Mouse (Mus musculus) G1E (cell line): Measurements from ENCODE around the gene Gm28308. TPM values are rescaled to one million over a fixed set of nuclear protein-coding genes. Genes with fewer than 3 reads are reported as not detected.

Source experiments
- ATAC-seq: 2 replicates; pipeline ENCODE4 v1.8.0; 2016; ENCODE audit warnings: mild to moderate bottlenecking; ENCODE audit not compliant: insufficient number of reproducible peaks, poor library complexity, low FRiP score, severe bottlenecking; ENCODE audit errors: extremely low read depth
- DNase-seq: peaks from one replicate; pipeline ENCODE4 v3.0.0; 2012; ENCODE audit warnings: low spot score
- H3K27me3 ChIP-seq: 2 replicates; pipeline ENCODE4 v1.6.1; 2012; ENCODE audit warnings: mild to moderate bottlenecking, low read length, inconsistent platforms; ENCODE audit not compliant: insufficient read depth
- H3K36me3 ChIP-seq: replicated peaks from 2 replicates; pipeline ENCODE3; 2012; ENCODE audit warnings: mild to moderate bottlenecking, inconsistent platforms
- H3K4me1 ChIP-seq: 2 replicates; pipeline ENCODE4 v1.6.1; 2012; ENCODE audit warnings: low read depth, low read length, inconsistent platforms, mixed read lengths; ENCODE audit not compliant: insufficient read depth
- H3K4me3 ChIP-seq: 2 replicates; pipeline ENCODE4 v1.5.1; 2012; ENCODE audit warnings: low read depth, mild to moderate bottlenecking, inconsistent platforms, low read length, moderate library complexity, mixed read lengths
- H3K9me3 ChIP-seq: replicated peaks from 2 replicates; pipeline ENCODE4 v1.6.1; 2012; ENCODE audit warnings: inconsistent platforms
- CTCF ChIP-seq: IDR thresholded peaks from 2 replicates; pipeline ENCODE4 v1.5.1; 2012; ENCODE audit warnings: low read depth, low read length, inconsistent platforms, mixed read lengths
- GATA1 ChIP-seq: IDR thresholded peaks from 2 replicates; pipeline ENCODE4 v1.6.1; 2012; ENCODE audit warnings: borderline replicate concordance, low read length, inconsistent platforms, mixed read lengths
- GATA2 ChIP-seq: IDR thresholded peaks from 2 replicates; pipeline ENCODE4 v1.6.1; 2012; ENCODE audit warnings: low read depth, low read length, inconsistent platforms, borderline replicate concordance
- POLR2AphosphoS5 ChIP-seq: IDR thresholded peaks from 2 replicates; pipeline ENCODE4 v1.6.1; 2012; ENCODE audit warnings: low read depth, low read length, inconsistent platforms; ENCODE audit not compliant: insufficient replicate concordance
- TAL1 ChIP-seq: conservative IDR thresholded peaks from 2 replicates; pipeline ENCODE4 v1.6.1; 2012; ENCODE audit warnings: low read depth, low read length, inconsistent platforms, mixed read lengths
- polyA plus RNA-seq: library from polyadenylated mRNA; stranded (reverse); fragments of >175 nt; gene quantifications from 2 replicates; pipeline ENCODE4 v1.2.3, GENCODE M21; 2012
- total RNA-seq, 2 experiments: library from RNA; stranded (forward) in 1 of 2; stranded (reverse) in 1 of 2; fragments of 200-1000 nt in 1 of 2; fragments of >200 nt in 1 of 2; fragmentation: Nextera tagmentation in 1 of 2; gene quantifications; 2 replicates each; pipeline ENCODE4 v1.2.3; 2014 to 2017

Gene Gm28308
- total and polyA plus RNA-seq, 3 experiments: not detected

DNA sequence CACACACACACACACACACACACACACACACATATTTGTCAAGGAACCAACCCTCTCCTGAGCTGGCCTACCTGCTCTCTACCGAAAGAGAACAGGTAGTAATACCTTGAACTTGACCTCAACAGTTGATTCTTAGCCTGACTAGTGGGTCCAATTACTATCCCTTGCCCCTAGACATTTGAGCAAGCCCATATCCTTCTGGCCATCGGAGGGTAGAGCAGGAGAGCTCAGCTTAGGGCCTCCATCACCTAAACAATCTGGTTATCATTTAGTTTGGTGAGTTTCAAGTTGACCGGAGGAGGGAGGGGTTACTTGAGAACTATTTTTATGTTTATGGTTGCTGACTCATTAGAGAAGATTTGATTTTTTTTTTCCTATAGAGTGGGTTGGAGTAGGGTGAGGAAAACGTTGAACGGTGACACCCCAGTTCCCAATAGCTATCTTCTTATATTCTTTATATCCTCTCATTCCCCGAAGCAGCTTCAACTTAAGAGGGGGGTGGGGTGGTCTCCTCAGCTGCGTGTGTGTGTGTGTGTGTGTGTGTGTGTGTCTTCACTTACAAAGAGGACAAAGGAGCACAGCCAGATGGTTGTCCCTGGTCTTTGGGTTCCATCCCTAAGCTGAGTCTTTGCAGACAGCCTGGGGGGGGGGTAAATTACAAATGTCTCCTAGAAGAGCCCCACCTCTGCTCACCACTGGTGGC is 38.2 kb upstream of the Gm28308 start:
- TF ChIP-seq TAL1: no peak

DNA sequence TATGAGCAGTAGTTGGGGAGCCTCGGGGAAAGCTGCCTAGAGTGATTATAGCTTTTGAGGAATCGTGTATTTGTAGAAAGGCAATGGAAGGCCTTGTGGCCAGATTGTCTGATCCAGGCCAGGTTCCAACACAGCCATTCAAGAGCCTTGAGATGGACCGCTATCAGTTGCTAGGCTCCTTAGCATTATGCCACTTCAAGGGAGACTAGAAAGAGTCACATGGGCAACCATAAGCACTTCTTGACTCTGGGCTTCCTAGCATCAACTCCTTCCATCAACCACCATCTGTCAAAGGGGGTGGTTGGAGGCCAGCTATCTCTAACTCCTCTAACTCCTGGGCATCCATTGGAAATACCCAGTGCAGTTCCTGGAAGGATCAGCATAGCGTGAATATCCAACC is 36.7 kb upstream of the Gm28308 start:
- Histone ChIP-seq H3K4me3 (no peak overlapping the region), H3K27me3 (peaks cover 52% of the 10 kb centered on the region), H3K36me3 (no peaks in the 10 kb centered on the region), H3K4me1 (no peaks in the 10 kb centered on the region), H3K9me3 (no peaks in the 10 kb centered on the region)
- DNase-seq: no peak
- no peak for ATAC-seq
- TF ChIP-seq CTCF (no peak), POLR2AphosphoS5 (no peak), GATA1 (no peak)

More for the DNA sequence above, 38.2 kb upstream of the Gm28308 start:
- no peak for DNase-seq
- Histone ChIP-seq H3K9me3 (no peaks in the 10 kb centered on the region), H3K4me1 (no peaks in the 10 kb centered on the region), H3K36me3 (no peaks in the 10 kb centered on the region), H3K27me3 (peaks cover 44% of the 10 kb centered on the region), H3K4me3 (no peak overlapping the region)
- no peak for ATAC-seq

DNA sequence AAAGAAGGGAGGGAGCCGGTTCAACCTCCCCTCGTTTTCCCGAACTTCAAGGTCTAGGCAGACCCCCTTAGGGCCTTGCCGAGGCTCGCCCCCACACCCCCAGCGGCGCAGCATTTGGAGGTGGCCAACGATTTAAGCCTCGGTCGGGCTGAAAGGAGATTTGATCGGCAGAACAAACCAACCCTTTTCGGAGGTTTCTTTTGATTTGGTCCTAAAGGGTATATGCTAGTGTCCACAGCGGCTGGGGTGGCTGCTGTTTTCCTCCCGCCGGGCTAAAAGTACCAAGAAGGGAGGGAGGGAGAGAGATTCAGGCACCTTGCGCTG is 36.2 kb upstream of the Gm28308 start:
- Histone ChIP-seq H3K36me3 (no peaks in the 10 kb centered on the region), H3K4me1 (no peaks in the 10 kb centered on the region), H3K4me3 (no peak overlapping the region), H3K27me3 (peaks cover 52% of the 10 kb centered on the region), H3K9me3 (no peaks in the 10 kb centered on the region)
- no peak for DNase-seq
- TF ChIP-seq GATA2 (no peak), POLR2AphosphoS5 (no peak), TAL1 (no peak), GATA1 (no peak), CTCF (no peak)
- ATAC-seq: no peak

DNA sequence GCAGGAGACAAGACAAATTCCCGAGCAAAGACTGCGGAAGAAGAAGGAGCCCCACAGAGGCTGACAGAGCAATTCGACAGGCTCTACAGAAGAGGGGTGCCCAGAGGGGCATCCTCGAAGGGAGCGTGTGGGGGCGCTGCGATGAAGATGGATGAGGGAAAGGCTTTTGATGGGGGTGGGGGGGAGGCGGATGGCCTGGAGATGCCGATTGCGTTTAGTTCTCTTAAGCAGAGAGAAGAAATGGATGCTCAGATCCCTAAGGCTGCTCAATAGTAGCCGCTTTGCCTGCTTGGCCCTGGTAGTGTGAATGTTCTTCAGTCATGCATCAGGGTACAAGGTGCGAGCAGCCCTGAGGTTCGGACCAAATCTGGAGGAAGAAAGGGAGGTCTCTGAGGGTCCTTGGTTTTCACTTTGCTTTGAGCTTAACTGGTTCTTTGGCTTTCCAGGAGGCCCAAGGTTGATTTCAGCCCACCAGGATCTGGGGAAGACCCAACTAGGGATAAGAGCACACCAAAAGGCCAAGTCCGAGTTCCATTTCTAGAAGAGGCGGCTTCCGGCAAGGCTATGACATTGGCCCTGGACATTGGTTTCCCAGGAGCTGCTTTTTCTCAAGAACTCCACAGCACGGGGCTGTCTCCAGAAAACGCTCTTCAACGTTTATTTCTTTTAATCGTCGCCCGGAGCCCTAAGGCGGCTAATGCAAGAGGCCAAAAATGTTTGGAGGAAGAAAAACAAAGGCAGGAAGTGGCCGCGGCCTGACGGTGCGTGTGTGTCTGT is 35.7 kb upstream of the Gm28308 start:
- no peak for ATAC-seq
- peaks cover 54% of the 10 kb centered on the region for H3K27me3 ChIP-seq
- no peaks in the 10 kb centered on the region for H3K9me3 ChIP-seq
- no peak overlapping the region for H3K4me3 ChIP-seq
- no peaks in the 10 kb centered on the region for H3K36me3 ChIP-seq
- TF ChIP-seq TAL1: no peak
- TF ChIP-seq CTCF: no peak
- TF ChIP-seq POLR2AphosphoS5: no peak
- TF ChIP-seq GATA1: no peak
- TF ChIP-seq GATA2: no peak
- no peaks in the 10 kb centered on the region for H3K4me1 ChIP-seq
- DNase-seq: no peak

DNA sequence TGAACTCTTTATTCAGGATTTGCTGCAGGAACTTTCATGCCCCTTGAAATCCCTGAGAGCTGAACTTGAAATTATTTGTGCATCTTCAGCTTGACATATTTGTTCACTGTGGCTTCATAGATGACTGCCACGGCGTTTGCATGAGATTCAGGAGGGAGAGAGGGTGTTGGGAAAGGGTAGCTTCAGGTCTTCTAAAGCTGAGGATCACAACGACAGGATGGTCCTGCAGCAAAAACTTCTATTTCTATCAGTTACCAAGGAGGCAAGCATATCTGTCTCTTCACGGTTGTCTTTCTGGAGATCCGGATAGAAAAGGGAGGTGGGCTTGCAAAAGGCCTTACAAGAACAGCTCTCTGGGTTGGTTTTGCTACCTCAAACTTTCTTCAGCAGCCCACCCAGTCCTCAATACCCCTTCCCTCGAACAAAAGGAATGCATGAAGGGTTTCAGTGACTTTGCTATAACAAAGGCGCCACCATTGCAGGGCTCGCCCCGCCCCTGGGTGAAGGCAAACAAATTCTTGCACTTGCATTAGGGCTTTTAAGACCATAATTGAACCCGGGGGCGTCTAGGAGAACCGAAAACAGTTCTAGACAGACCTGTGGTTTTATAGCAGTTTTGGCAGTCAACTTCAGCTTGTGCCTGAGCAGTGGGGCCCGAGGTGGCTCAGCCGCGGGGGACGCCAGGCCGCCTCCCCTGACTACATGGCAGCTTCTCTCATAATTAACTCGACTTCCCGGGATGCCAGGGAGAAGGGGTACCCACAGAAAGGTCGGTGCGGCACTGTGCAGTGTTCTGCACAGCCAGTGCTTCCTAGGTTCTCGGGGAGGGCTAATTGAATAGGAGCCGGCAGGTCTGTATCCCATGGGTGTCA is 34.9 kb upstream of the Gm28308 start:
- DNase-seq (no peak), ATAC-seq (no peak)
- Histone ChIP-seq H3K4me3 (no peak overlapping the region), H3K9me3 (no peaks in the 10 kb centered on the region), H3K4me1 (no peaks in the 10 kb centered on the region), H3K36me3 (no peaks in the 10 kb centered on the region), H3K27me3 (peaks cover 51% of the 10 kb centered on the region)
- TF ChIP-seq POLR2AphosphoS5: no peak
- no peak for TF ChIP-seq CTCF
- no peak for TF ChIP-seq TAL1
- no peak for TF ChIP-seq GATA1
- TF ChIP-seq GATA2: no peak

DNA sequence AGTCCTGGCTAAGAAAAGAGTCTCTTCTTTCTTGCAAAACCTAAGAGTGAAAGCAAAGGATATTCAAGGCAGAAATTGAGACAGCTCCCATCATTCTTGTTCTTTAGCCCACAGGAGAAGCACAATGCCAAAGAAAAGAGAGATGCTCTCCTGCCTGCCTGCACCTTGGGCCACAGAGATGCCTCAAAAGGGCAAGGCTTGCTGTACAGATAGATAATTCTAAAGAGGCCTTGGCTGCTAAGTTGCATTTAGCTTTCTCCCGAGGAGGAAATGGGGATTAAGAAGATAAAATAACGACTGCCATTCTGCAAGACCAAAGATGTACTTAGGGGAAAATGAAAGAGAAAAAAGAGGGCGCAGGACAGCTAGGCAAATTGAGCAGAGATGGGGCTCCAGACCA is 33.8 kb upstream of the Gm28308 start:
- Histone ChIP-seq H3K27me3 (peaks cover 45% of the 10 kb centered on the region), H3K4me3 (no peak overlapping the region), H3K9me3 (no peaks in the 10 kb centered on the region), H3K36me3 (no peaks in the 10 kb centered on the region), H3K4me1 (no peaks in the 10 kb centered on the region)
- DNase-seq (no peak), ATAC-seq (no peak)
- TF ChIP-seq GATA2: no peak
- TF ChIP-seq POLR2AphosphoS5: no peak
- TF ChIP-seq GATA1: no peak
- TF ChIP-seq TAL1: no peak
- TF ChIP-seq CTCF: no peak
